Mouse (Mus musculus) CH12.LX (cell line): ENCODE data around the gene Slc26a8. TPM values are rescaled to one million over a fixed set of nuclear protein-coding genes. Genes with fewer than 3 reads are reported as not detected.

Source experiments
- DNase-seq: peaks from one replicate; pipeline ENCODE4 v3.0.0-alpha.2; 2013; ENCODE audit errors: extremely low read depth
- H3K27ac ChIP-seq: 2 replicates; pipeline ENCODE4 v1.5.1; 2012; ENCODE audit warnings: low read depth, mild to moderate bottlenecking, control low read depth, moderate library complexity; ENCODE audit not compliant: insufficient read depth
- H3K27me3 ChIP-seq: replicated peaks from 2 replicates; pipeline ENCODE3; 2012; ENCODE audit warnings: inconsistent platforms
- H3K36me3 ChIP-seq, 2 experiments: replicated peaks in 1 of 2; 2 replicates each; pipeline versions ENCODE3 to v1.6.1; 2012; ENCODE audit warnings: inconsistent platforms in 1 of 2, low read length in 1 of 2, mild to moderate bottlenecking in 1 of 2, mixed read lengths in 1 of 2, moderate library complexity in 1 of 2; ENCODE audit not compliant: control insufficient read depth in 1 of 2, insufficient read depth in 1 of 2
- H3K4me1 ChIP-seq, 2 experiments: 2 replicates each; pipeline ENCODE4 v1.6.1; 2012; ENCODE audit warnings: inconsistent platforms in 1 of 2, moderate library complexity in 1 of 2; ENCODE audit not compliant: insufficient read depth in 2 of 2, control insufficient read depth in 1 of 2
- H3K4me2 ChIP-seq: 2 replicates; pipeline ENCODE4 v1.6.1; 2012; ENCODE audit warnings: low read depth, mild to moderate bottlenecking, control low read depth; ENCODE audit not compliant: poor library complexity, insufficient read depth, severe bottlenecking
- H3K4me3 ChIP-seq, 3 experiments: fragments of 150-350 bp in 1 of 3; sonication (generic) in 1 of 3; replicated peaks in 1 of 3; 2 replicates each; pipeline versions ENCODE3 to v1.5.1; 2011 to 2012; ENCODE audit warnings: low read depth in 2 of 3, low read length in 2 of 3, mild to moderate bottlenecking in 2 of 3, moderate library complexity in 2 of 3, control low read depth in 1 of 3, improper control_type of control experiment in 1 of 3, inconsistent platforms in 1 of 3, mixed read lengths in 1 of 3; ENCODE audit not compliant: poor library complexity in 1 of 3
- H3K79me2 ChIP-seq: replicated peaks from 2 replicates; pipeline ENCODE4 v1.6.1; 2012; ENCODE audit warnings: mild to moderate bottlenecking, moderate library complexity; ENCODE audit not compliant: control insufficient read depth, poor library complexity, insufficient read depth, severe bottlenecking; ENCODE audit errors: extremely low read depth
- H3K9ac ChIP-seq: 2 replicates; pipeline ENCODE4 v1.6.1; 2012; ENCODE audit warnings: low read depth, mild to moderate bottlenecking, control low read depth, moderate library complexity; ENCODE audit not compliant: insufficient read depth
- H3K9me3 ChIP-seq: replicated peaks from 2 replicates; pipeline ENCODE3; 2012; ENCODE audit warnings: low read length, inconsistent platforms, mixed read lengths
- CHD1 ChIP-seq: IDR thresholded peaks from 2 replicates; pipeline ENCODE4 v1.6.1; 2012; ENCODE audit warnings: low read depth, low read length, improper control_type of control experiment, inconsistent platforms
- EP300 ChIP-seq: IDR thresholded peaks from 2 replicates; pipeline ENCODE4 v1.6.1; 2011; ENCODE audit warnings: low read length, improper control_type of control experiment
- ETS1 ChIP-seq: conservative IDR thresholded peaks from 2 replicates; pipeline ENCODE4 v1.6.1; 2012; ENCODE audit warnings: low read depth, mild to moderate bottlenecking, inconsistent platforms, low read length, improper control_type of control experiment, moderate library complexity
- IRF4 ChIP-seq: IDR thresholded peaks from 2 replicates; pipeline ENCODE4 v1.6.1; 2014; ENCODE audit warnings: low read depth, mild to moderate bottlenecking, inconsistent platforms, low read length, improper control_type of control experiment
- JUND ChIP-seq: conservative IDR thresholded peaks from 2 replicates; pipeline ENCODE4 v1.6.1; 2011; ENCODE audit warnings: low read depth, low read length, improper control_type of control experiment
- MAFK ChIP-seq: IDR thresholded peaks from 2 replicates; pipeline ENCODE4 v1.6.1; 2011; ENCODE audit warnings: low read length, improper control_type of control experiment; ENCODE audit not compliant: insufficient replicate concordance
- MEF2A ChIP-seq: IDR thresholded peaks from 2 replicates; pipeline ENCODE4 v1.6.1; 2014; ENCODE audit warnings: low read depth, mild to moderate bottlenecking, inconsistent platforms, low read length, improper control_type of control experiment, borderline replicate concordance
- MXI1 ChIP-seq: IDR thresholded peaks from 2 replicates; pipeline ENCODE4 v1.6.1; 2011; ENCODE audit warnings: mild to moderate bottlenecking, low read depth, low read length, improper control_type of control experiment
- NELFE ChIP-seq: IDR thresholded peaks from 2 replicates; pipeline ENCODE4 v1.6.1; 2011; ENCODE audit warnings: low read depth, low read length, improper control_type of control experiment
- NRF1 ChIP-seq: IDR thresholded peaks from 2 replicates; pipeline ENCODE4 v1.6.1; 2014; ENCODE audit warnings: low read depth, mild to moderate bottlenecking, inconsistent platforms, low read length, improper control_type of control experiment, moderate library complexity
- POLR2AphosphoS2 ChIP-seq: IDR thresholded peaks from 2 replicates; pipeline ENCODE4 v1.6.1; 2011; ENCODE audit warnings: low read depth, low read length, improper control_type of control experiment
- SMC3 ChIP-seq: IDR thresholded peaks from 2 replicates; pipeline ENCODE4 v1.6.1; 2011; ENCODE audit warnings: low read depth, low read length, improper control_type of control experiment
- TBP ChIP-seq: conservative IDR thresholded peaks from 2 replicates; pipeline ENCODE4 v1.6.1; 2011; ENCODE audit warnings: low read depth, low read length, improper control_type of control experiment
- USF2 ChIP-seq: conservative IDR thresholded peaks from 2 replicates; pipeline ENCODE4 v1.6.1; 2011; ENCODE audit warnings: low read depth, low read length, improper control_type of control experiment
- ZC3H11A ChIP-seq: IDR thresholded peaks from 2 replicates; pipeline ENCODE4 v1.6.1; 2012; ENCODE audit warnings: low read depth, mild to moderate bottlenecking, inconsistent platforms, low read length, improper control_type of control experiment
- dilution Hi-C: fragments of 300-500 bp; cut with MboI; formaldehyde crosslinking; loops from 2 replicates; pipeline ENCODE4 v1.14.3; 2020; ENCODE audit warnings: low sequenced_read_pairs; ENCODE audit not compliant: extremely low pct_unique_long_range_greater_than_20kb, extremely low pct_ligation_motif_present
- in situ Hi-C: fragments of 300-500 bp; cut with MboI; formaldehyde crosslinking; loops from 3 replicates; pipeline ENCODE4 v1.14.3; 2019; ENCODE audit warnings: low sequenced_read_pairs, low pct_ligation_motif_present, low pct_unique_long_range_greater_than_20kb, mixed read lengths
- polyA plus RNA-seq: library from polyadenylated mRNA; unstranded; fragments of >175 nt; gene quantifications from 2 replicates; pipeline ENCODE4 v1.2.1, GENCODE M21; 2012; ENCODE audit warnings: low read depth; ENCODE audit not compliant: insufficient read length
- total RNA-seq, 2 experiments: library from RNA; depleted of rRNA; stranded (reverse); fragments of 300-350 nt in 1 of 2; fragments of >200 nt in 1 of 2; gene quantifications; 2 replicates each; pipeline ENCODE4 v1.2.3; 2012 to 2014

Gene Slc26a8
- total and polyA plus RNA-seq, 3 experiments: 0.44 TPM; not detected in 2

DNA sequence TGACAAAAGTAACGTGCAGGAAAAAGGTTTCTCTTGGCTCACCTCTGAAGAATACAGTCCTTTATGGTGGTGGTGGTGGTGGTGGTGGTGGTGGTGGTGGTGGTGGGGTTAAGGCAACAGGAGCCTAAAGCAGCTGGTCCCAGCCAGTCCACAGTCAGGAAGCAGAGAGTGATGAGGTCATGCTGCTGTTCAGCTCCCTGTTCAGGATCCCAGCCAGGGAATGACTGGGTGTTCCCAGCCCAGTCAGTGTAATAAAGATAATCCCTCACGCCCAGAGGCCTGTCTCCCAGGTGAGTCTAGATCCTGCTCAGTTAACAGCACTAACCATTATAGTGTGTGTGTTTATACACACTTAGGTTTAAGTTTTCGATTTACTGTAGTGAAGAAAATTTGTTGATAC, 11.7 kb upstream of the Slc26a8 start:
- no peak for TF ChIP-seq MAFK
- TF ChIP-seq USF2: no peak
- no peak for TF ChIP-seq POLR2AphosphoS2
- no peak for TF ChIP-seq MXI1
- TF ChIP-seq ZC3H11A: no peak
- no peak for TF ChIP-seq JUND
- no peak for TF ChIP-seq TBP
- TF ChIP-seq CHD1: no peak
- TF ChIP-seq NELFE: no peak
- TF ChIP-seq SMC3: no peak
- TF ChIP-seq, all 38 proteins: peak for 0
- Histone ChIP-seq H3K36me3 (peaks cover 0 to 34% of the 10 kb centered on the region in 2 experiments), H3K27me3 (no peaks in the 10 kb centered on the region), H3K9me3 (no peaks in the 10 kb centered on the region), H3K4me2 (no peak overlapping the region), H3K27ac (no peak overlapping the region), H3K4me1 (peaks cover 25 to 70% of the 10 kb centered on the region in 2 experiments), H3K9ac (no peak overlapping the region), H3K4me3 (no peak overlapping the region), H3K79me2 (peaks cover 24% of the 10 kb centered on the region)
- dilution Hi-C loops (no loop called here), in situ Hi-C loops (no loop called here)
- no peak for DNase-seq

DNA sequence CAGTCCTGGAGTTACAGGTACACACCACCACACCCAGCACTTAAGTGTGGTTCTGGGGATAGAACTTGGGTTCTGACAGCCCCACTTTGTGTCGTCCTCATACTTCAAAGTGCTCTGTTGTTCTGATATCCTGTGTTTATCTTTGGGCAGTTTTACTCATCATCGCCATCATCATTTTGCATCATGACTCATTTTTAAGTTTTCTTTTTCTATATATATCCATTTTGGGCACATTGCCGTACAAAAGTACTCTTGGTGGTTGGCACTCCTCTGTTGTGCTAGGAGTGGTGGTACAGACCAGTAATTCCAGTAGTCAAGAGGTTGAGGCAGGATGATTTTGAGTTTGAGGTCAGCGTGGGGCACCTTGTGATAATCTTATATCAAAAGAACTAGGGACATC, 11.1 kb upstream of the Slc26a8 start:
- DNase-seq: no peak
- peaks cover 0 to 36% of the 10 kb centered on the region in 2 experiments for H3K36me3 ChIP-seq
- no peak overlapping the region for H3K4me3 ChIP-seq
- no peaks in the 10 kb centered on the region for H3K9me3 ChIP-seq
- H3K27me3 ChIP-seq: no peaks in the 10 kb centered on the region
- H3K79me2 ChIP-seq: peaks cover 24% of the 10 kb centered on the region
- TF ChIP-seq IRF4 (peak; percentile 49; the same call in 1 of the 2 replicates), EP300 (peak; percentile 35; the same call in 1 of the 2 replicates), NRF1 (no peak), MEF2A (peak; percentile 66; the same call in 1 of the 2 replicates), ETS1 (peak; percentile 32; the same call in 1 of the 2 replicates)
- H3K9ac ChIP-seq: no peak overlapping the region
- no peak overlapping the region for H3K27ac ChIP-seq
- dilution Hi-C loops (no loop called here), in situ Hi-C loops (no loop called here)
- H3K4me2 ChIP-seq: no peak overlapping the region
- peaks cover 25 to 70% of the 10 kb centered on the region in 2 experiments for H3K4me1 ChIP-seq
